Mouse (Mus musculus) layer of hippocampus, adult 9-11 months (tissue): ENCODE results near the gene Thsd7a.
A peak's percentile ranks its signal among the peaks of the same experiment; 100 is the strongest.

Experiments used
- DNase-seq: peaks from one replicate; pipeline ENCODE4 v3.0.0; 2022

Gene Thsd7a

GRCm38 (mm10) chr6:12649633-12650032 is 99.6 kb downstream of the Thsd7a start:
- no peak for DNase-seq

- DNase-seq, result no peak
These were observed 120.5 kb downstream of the Thsd7a start for GRCm38 (mm10) chr6:12628637-12629246.

GRCm38 (mm10) chr6:12606638-12607246 is 142.5 kb downstream of the Thsd7a start:
- DNase-seq, result no peak

- DNase-seq, result no peak
These were observed 146.3 kb downstream of the Thsd7a start for GRCm38 (mm10) chr6:12602927-12603326.

GRCm38 (mm10) chr6:12602161-12602560 is 147.0 kb downstream of the Thsd7a start:
- no peak for DNase-seq

GRCm38 (mm10) chr6:12584456-12584855 is 164.8 kb downstream of the Thsd7a start:
- no peak for DNase-seq

- DNase-seq, result no peak
These were observed 168.1 kb downstream of the Thsd7a start for GRCm38 (mm10) chr6:12581143-12581542.

GRCm38 (mm10) chr6:12575619-12576216 is 173.5 kb downstream of the Thsd7a start:
- no peak for DNase-seq

- DNase-seq, result no peak
These were observed 177.0 kb downstream of the Thsd7a start for GRCm38 (mm10) chr6:12572202-12572601.

- no peak for DNase-seq
These were observed 184.1 kb downstream of the Thsd7a start for GRCm38 (mm10) chr6:12565136-12565535.

GRCm38 (mm10) chr6:12562336-12562735 is 186.9 kb downstream of the Thsd7a start:
- DNase-seq, result no peak

- no peak for DNase-seq
These were observed 188.7 kb downstream of the Thsd7a start for GRCm38 (mm10) chr6:12560500-12560899.

GRCm38 (mm10) chr6:12555114-12556099 is 193.8 kb downstream of the Thsd7a start:
- no peak for DNase-seq

GRCm38 (mm10) chr6:12551176-12551575 is 198.0 kb downstream of the Thsd7a start:
- no peak for DNase-seq

- DNase-seq, result no peak
These were observed 199.1 kb downstream of the Thsd7a start for GRCm38 (mm10) chr6:12550054-12550655.

GRCm38 (mm10) chr6:12544096-12544495 is 205.1 kb downstream of the Thsd7a start:
- no peak for DNase-seq

- DNase-seq, result no peak
These were observed 206.7 kb downstream of the Thsd7a start for GRCm38 (mm10) chr6:12542496-12542895.

- no peak for DNase-seq
These were observed 230.1 kb downstream of the Thsd7a start for GRCm38 (mm10) chr6:12519121-12519520.

- no peak for DNase-seq
These were observed 230.8 kb downstream of the Thsd7a start for GRCm38 (mm10) chr6:12518283-12518903.

- no peak for DNase-seq
These were observed 231.5 kb downstream of the Thsd7a start for GRCm38 (mm10) chr6:12517726-12518125.

- peak; percentile 26 for DNase-seq
These were observed 242.3 kb downstream of the Thsd7a start for GRCm38 (mm10) chr6:12506877-12507276.

- DNase-seq, result no peak
These were observed 245.3 kb downstream of the Thsd7a start for GRCm38 (mm10) chr6:12503867-12504266.
